Mouse (Mus musculus) liver, adult 2 months (tissue): Measurements from ENCODE around the gene Wif1.

Source experiments
- CTCF ChIP-seq: fragments of 200-500 bp; IDR thresholded peaks from 2 replicates; pipeline ENCODE4 v1.5.1; 2011; ENCODE audit warnings: low read depth, low read length, control low read depth
- POLR2A ChIP-seq: fragments of 200-500 bp; IDR thresholded peaks from 2 replicates; pipeline ENCODE4 v1.6.1; 2011; ENCODE audit warnings: low read length, control low read depth; ENCODE audit not compliant: insufficient read depth; ENCODE audit errors: extremely low read depth

DNA sequence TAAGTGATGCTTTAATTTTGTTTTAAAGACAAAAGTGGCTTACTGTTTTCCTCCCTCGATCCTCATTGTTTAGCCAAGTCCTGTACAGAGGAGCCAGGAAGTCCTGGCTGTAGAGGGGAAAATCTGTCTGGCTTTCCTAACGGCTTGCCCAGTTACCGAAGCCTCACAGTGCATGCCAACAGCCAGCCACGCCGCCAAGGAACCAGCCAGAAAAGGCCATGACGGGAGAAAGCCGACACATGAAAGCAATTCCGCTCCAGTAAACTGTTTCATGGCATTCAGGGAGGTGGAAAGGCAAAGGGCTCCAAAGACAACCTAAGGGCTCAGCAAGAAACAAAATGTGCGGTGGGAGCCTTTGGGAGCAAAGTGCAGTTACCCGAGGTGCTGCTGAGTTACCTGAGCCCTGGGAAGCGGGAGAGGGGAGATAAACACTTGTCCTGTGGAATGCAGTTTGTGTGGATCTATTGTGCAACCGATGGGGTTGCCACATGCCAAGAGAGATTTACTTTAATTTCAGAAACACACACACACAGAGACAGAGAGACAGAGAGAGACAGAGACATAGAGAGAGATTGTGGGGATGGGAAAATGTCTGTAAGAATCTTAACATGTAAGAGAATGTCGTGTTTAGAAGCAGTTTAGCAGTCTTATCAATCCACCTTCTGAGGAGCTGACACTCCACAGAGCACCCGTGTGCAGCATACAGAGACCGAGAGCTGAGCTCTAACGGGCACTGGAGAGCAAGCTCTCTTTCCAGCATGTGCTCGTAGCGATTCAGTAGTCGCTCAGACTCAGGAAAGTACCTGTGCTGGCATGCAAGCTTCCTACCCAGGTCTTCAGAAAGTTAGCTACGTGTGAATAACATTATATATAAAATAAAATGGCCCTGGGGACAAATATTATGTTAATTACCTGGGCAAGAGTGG, 95.5 kb downstream of the Wif1 start:
- TF ChIP-seq CTCF (no peak), POLR2A (no peak)
